Mouse (Mus musculus) heart, embryonic 16.5 days (tissue): ENCODE data around the gene Gm6096. TPM values are rescaled to one million over a fixed set of nuclear protein-coding genes. Genes with fewer than 3 reads are reported as not detected.
"Not testable (repeated sequence)": the region's sequence is repeated elsewhere in the genome, so short reads cannot be mapped to it uniquely, and the experiment has no call there.

Source experiments
- ATAC-seq: fragments of 200-750 bp; cut with Nextera tagmentation; replicated peaks from 2 replicates; pipeline ENCODE4 v1.8.0; 2017; ENCODE audit warnings: moderate number of reproducible peaks; ENCODE audit not compliant: insufficient read depth, low FRiP score; ENCODE audit errors: extremely low read depth
- H3K27ac ChIP-seq: fragments of 300-500 bp; sonication (generic); 2 replicates; pipeline ENCODE4 v1.5.1; 2014; ENCODE audit warnings: mild to moderate bottlenecking, low read length, control low read depth, moderate library complexity
- H3K27me3 ChIP-seq: fragments of 300-500 bp; sonication (generic); 2 replicates; pipeline ENCODE4 v1.6.1; 2014; ENCODE audit warnings: low read length, mixed read lengths; ENCODE audit not compliant: control insufficient read depth, insufficient read depth
- H3K36me3 ChIP-seq: fragments of 300-500 bp; sonication (generic); 2 replicates; pipeline ENCODE4 v1.6.1; 2014; ENCODE audit not compliant: control insufficient read depth, insufficient read depth
- H3K4me1 ChIP-seq: fragments of 300-500 bp; sonication (generic); 2 replicates; pipeline ENCODE4 v1.6.1; 2014; ENCODE audit warnings: low read length, mixed read lengths; ENCODE audit not compliant: control insufficient read depth, insufficient read depth
- H3K4me2 ChIP-seq: fragments of 300-500 bp; sonication (generic); 2 replicates; pipeline ENCODE4 v1.6.1; 2014; ENCODE audit warnings: low read depth, mild to moderate bottlenecking, control low read depth, low read length
- H3K4me3 ChIP-seq: fragments of 300-500 bp; sonication (generic); 2 replicates; pipeline ENCODE4 v1.5.1; 2014; ENCODE audit warnings: mild to moderate bottlenecking, control low read depth, low read length
- H3K9ac ChIP-seq: fragments of 300-500 bp; sonication (generic); 2 replicates; pipeline ENCODE4 v1.6.1; 2014; ENCODE audit warnings: low read length, control low read depth
- H3K9me3 ChIP-seq: fragments of 300-500 bp; sonication (generic); replicated peaks from 2 replicates; pipeline ENCODE4 v1.6.1; 2016; ENCODE audit warnings: low read length; ENCODE audit not compliant: control insufficient read depth
- WGBS: fragments of 180-500 bp; shearing (Covaris S2); extraction: QIAGEN DNeasy Blood & Tissue Kit; methylation state at CpG from one replicate; pipeline ENCODE4 v1.1.7; 2014; 5-methylcytosine and 5-hydroxymethylcytosine counted together
- polyA plus RNA-seq: library from polyadenylated mRNA; unstranded; fragments of >200 nt; fragmentation: Nextera tagmentation; extraction: Ambion mirVana; gene quantifications from 2 replicates; pipeline ENCODE4 v1.2.1, GENCODE M21; 2015

The Gm6096 gene
- 0.42 and 0.52 TPM in 2 replicates for polyA plus RNA-seq

DNA sequence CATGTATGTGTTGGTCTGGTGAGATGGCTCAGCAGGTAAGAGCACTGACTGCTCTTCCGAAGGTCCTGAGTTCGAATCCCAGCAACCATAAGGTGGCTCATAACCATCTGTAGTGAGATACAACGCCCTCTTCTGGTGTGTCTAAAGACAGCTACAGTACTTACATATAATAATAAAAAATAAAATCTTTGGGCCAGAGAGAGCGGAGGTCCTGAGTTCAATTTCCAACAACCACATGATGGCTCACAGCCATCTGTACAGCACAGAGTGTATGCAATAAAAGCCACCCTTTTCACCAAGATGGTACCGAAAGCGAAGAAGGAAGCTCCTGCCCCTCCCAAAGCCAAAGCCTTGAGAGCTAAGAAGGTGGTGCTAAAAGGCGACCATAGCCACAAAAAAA, at the start of gene Gm6096:
Gm6096 (plus strand) TSS at position 301 of the 400 bp plus-strand sequence.
- no peak within 1 kb of the TSS for H3K4me3 ChIP-seq
- no peak within 1 kb of the TSS for H3K9ac ChIP-seq
- H3K4me1 ChIP-seq: no peaks in the 10 kb centered on the region
- H3K27me3 ChIP-seq: no peaks in the 10 kb centered on the region
- H3K27ac ChIP-seq: no peak within 1 kb of the TSS
- no peak within 1 kb of the TSS for H3K4me2 ChIP-seq
- no peaks in the 10 kb centered on the region for H3K9me3 ChIP-seq
- ATAC-seq: no peak
- WGBS: 94% methylated on average over 7 of the region's 7 CpGs
- H3K36me3 ChIP-seq: peaks cover 30% of the 10 kb centered on the region

DNA sequence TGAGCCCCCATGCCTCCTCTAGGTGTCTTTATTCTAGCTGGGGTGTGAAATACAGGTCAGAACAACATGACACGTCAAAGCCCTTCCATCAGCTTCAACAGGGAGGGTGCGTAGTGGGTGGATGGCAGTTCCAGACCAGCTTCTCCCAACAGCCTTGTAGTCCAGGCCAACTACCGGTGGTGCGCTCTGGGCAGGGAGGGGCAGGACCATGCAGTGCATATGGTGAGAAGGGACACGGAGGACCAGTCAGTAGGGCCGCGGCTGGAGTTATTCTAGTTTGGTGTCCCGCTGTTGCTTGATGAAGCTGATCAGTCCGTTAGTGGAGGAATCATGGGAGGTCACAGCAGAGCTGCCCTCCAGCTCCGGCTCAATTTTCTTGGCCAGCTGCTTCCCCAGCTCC, 48.7 kb upstream of the Gm6096 start:
- H3K4me2 ChIP-seq, H3K27ac ChIP-seq, H3K9ac ChIP-seq, H3K9me3 ChIP-seq, H3K4me1 ChIP-seq, H3K27me3 ChIP-seq, ATAC-seq, H3K4me3 ChIP-seq: not testable (repeated sequence)
- 95% methylated on average over 9 of the region's 10 CpGs for WGBS
- peaks cover 66% of the 10 kb centered on the region for H3K36me3 ChIP-seq

DNA sequence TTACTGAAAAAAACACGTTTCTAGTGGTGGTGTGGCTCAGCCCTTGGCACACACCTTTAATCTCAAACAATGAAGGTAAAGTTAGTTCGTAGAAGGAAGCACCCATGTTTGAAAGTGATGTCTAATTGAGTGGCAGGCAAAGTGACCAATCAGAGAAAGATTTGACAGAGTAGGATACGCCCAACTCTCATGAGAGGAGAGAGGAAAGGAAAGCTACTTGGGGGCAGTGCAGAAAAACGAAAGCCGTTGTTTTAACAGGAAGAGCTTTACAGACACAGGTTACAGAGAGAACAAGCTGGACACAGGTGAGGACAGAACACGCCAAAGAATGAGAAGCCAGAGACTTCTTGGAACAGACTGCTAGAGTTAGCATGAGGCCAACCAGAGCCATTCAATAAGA, 44.5 kb upstream of the Gm6096 start:
- ATAC-seq: no peak

DNA sequence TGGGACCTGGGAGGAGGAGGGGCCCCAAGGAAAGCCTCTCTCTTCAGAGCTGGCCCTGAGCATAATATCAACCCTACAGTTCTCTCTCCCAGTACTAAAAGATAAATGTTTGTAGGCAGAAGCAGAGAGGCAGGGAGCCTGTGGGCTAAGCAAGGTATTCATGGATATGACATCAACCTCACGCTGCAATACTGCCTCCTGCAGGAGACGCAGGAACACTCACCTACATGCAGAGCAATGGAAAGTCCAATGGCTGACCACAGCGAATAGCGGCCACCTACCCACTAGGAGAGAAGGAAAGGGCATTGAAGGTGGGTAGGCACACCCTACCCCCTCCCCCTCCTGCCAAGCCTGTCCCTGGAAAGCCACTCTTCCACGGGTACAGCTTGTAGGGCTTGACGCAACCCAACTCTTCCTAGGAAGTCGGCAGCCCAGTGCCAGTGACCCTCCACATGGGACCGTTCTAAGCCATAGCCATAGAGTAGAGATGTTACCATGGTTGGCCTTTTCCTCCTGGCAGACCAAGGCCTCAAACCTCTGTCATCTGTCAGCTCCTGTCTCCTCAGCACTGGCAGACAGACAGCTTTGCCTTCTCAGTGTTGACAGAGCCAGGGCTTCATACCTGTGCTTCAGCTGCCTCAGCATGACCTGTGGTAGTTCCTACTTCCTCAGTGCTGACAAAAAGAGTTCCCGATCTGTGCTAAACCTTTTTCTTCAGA, 42.7 kb upstream of the Gm6096 start:
- H3K27ac ChIP-seq: no peak overlapping the region

More for the DNA sequence above, 44.5 kb upstream of the Gm6096 start:
- H3K4me3 ChIP-seq: no peak overlapping the region
- H3K36me3 ChIP-seq: peaks cover 96% of the 10 kb centered on the region
- H3K9me3 ChIP-seq: no peaks in the 10 kb centered on the region
- H3K4me2 ChIP-seq: no peak overlapping the region
- no peak overlapping the region for H3K9ac ChIP-seq
- H3K4me1 ChIP-seq: no peaks in the 10 kb centered on the region
- H3K27ac ChIP-seq: no peak overlapping the region
- H3K27me3 ChIP-seq: no peaks in the 10 kb centered on the region
- WGBS: 88% methylated on average over 6 of the region's 6 CpGs

DNA sequence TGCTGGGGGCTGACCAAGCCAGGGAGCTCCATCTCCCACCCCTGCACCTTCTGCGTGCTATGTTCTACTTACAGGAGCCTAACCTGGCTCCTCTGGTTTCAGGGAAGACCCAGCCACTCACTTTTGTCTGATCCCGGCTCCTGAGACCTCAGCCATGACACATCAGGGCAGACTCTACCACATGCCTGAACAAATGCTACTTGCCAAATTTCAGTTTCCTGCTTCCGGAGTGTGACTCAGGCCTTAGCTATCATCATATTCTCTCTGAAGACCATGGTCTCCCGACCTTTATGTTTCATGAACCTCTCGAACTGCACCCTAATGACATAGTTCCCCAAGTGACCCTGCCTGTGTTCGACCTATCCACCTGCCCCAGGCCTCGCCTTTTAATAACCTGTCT, 37.6 kb upstream of the Gm6096 start:
- Histone ChIP-seq H3K27me3 (no peaks in the 10 kb centered on the region), H3K36me3 (peaks cover 82% of the 10 kb centered on the region), H3K9ac (no peak overlapping the region), H3K9me3 (no peaks in the 10 kb centered on the region), H3K4me2 (no peak overlapping the region), H3K27ac (no peak overlapping the region), H3K4me1 (no peaks in the 10 kb centered on the region), H3K4me3 (no peak overlapping the region)
- ATAC-seq: no peak
- 82% methylated on average over 7 of the region's 7 CpGs for WGBS

More for the DNA sequence above, 42.7 kb upstream of the Gm6096 start:
- no peaks in the 10 kb centered on the region for H3K4me1 ChIP-seq
- H3K9ac ChIP-seq: no peak overlapping the region
- no peaks in the 10 kb centered on the region for H3K27me3 ChIP-seq
- peaks cover 96% of the 10 kb centered on the region for H3K36me3 ChIP-seq
- no peak overlapping the region for H3K4me3 ChIP-seq
- H3K4me2 ChIP-seq: no peak overlapping the region
- 83% methylated on average over 9 of the region's 9 CpGs for WGBS
- ATAC-seq: no peak
- no peaks in the 10 kb centered on the region for H3K9me3 ChIP-seq

DNA sequence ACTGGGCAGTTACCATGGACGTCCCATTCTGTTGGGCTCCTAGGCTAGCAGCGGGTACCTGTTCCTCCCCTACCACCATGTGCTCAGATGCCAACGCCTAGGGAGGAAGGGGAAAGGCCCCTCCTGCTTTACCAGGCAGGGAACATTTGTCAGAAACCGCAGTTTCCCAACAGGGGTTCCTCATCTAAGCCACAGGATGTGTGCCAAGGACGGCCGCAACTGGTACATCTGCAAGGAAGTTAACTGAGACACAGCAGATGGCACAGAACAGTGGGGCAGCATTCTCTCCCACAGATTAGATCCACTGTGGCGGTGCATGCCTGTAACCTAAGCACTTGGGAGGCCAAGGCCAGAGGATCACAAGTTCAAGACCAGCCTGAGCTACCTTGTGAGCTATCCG, 36.2 kb upstream of the Gm6096 start:
- WGBS: 92% methylated on average over 8 of the region's 8 CpGs
- H3K4me2 ChIP-seq: no peak overlapping the region
- no peaks in the 10 kb centered on the region for H3K4me1 ChIP-seq
- H3K27ac ChIP-seq: no peak overlapping the region
- ATAC-seq: no peak
- no peaks in the 10 kb centered on the region for H3K9me3 ChIP-seq
- H3K36me3 ChIP-seq: peaks cover 81% of the 10 kb centered on the region
- no peaks in the 10 kb centered on the region for H3K27me3 ChIP-seq
- H3K4me3 ChIP-seq: no peak overlapping the region
- H3K9ac ChIP-seq: no peak overlapping the region

DNA sequence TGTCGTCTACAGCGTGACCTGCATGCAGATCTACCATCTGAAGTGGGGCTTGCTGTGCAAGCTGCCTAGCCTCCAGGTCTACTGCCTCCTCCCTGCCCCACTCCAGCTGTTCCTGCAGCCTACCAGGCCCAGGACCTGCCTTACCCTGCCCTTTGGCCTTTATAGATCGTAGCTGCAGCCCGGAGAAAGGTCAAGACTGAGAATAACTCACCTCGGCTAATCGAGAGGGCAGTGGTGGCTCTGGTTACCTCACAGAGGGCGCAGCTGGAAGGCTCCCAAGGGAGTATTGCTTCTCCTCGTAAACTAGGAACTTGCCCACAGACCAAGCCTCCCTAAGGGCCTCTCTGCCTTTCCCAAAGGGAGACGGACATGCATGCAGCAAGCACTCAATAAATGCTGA, 35.4 kb upstream of the Gm6096 start:
- H3K9me3 ChIP-seq: no peaks in the 10 kb centered on the region
- H3K27me3 ChIP-seq: no peaks in the 10 kb centered on the region
- H3K4me1 ChIP-seq: no peaks in the 10 kb centered on the region
- H3K4me3 ChIP-seq: no peak overlapping the region
- ATAC-seq: no peak
- no peak overlapping the region for H3K4me2 ChIP-seq
- H3K27ac ChIP-seq: no peak overlapping the region
- no peak overlapping the region for H3K9ac ChIP-seq
- WGBS: 83% methylated on average over 9 of the region's 9 CpGs
- peaks cover 82% of the 10 kb centered on the region for H3K36me3 ChIP-seq

DNA sequence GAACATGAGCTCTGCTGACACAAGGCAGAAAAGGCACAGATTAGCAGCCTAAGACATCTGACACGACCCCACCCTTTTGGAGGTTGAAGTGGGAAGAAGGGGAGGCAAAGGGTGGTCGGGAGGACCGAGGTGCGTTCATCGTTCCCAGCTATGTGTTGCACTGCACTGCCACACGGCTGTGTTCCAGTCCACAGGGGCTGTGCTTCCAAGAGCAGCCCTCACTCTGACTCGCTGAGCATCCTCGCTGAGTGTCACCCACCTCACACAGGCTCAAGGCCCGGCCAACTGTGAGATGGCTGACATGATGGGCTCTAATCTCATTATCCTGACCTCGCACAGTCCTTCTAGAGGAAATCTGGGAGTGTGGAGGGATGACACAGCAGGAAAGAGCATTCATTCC, 34.4 kb upstream of the Gm6096 start:
- no peaks in the 10 kb centered on the region for H3K27me3 ChIP-seq
- no peaks in the 10 kb centered on the region for H3K4me1 ChIP-seq
- no peaks in the 10 kb centered on the region for H3K9me3 ChIP-seq
- no peak overlapping the region for H3K27ac ChIP-seq
- H3K4me3 ChIP-seq: no peak overlapping the region
- no peak for ATAC-seq
- no peak overlapping the region for H3K9ac ChIP-seq
- H3K36me3 ChIP-seq: peaks cover 79% of the 10 kb centered on the region
- WGBS: 86% methylated on average over 10 of the region's 10 CpGs
- H3K4me2 ChIP-seq: no peak overlapping the region

DNA sequence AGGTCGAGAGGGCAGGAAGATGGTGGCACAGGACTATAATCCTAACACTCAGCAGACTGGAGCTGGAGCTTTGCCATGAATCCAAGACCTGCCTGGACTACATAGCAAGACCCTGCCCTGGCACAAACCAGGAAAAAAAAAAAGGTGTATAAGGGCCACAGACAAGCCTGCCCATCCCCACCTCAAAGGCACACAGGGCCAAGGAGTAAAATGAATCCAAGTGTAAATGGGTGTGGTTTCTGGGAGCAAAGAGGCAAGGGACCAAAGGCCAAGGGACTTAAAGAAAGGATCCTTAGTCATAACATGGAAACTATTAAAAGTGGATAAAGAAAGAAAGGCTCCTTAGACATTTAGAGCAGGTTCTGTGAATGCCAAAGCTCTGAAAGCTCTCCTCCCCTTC, 32.3 kb upstream of the Gm6096 start:
- H3K4me1 ChIP-seq: no peaks in the 10 kb centered on the region
- H3K9me3 ChIP-seq: 0 out of 2 replicates have a peak, but pooled peaks cover 2% of the 10 kb centered on the region
- no peak overlapping the region for H3K4me3 ChIP-seq
- H3K4me2 ChIP-seq: no peak overlapping the region
- no peak overlapping the region for H3K27ac ChIP-seq
- H3K36me3 ChIP-seq: peaks cover 82% of the 10 kb centered on the region
- no peak for ATAC-seq
- 72% methylated on average over 1 of the region's 1 CpGs for WGBS
- H3K27me3 ChIP-seq: no peaks in the 10 kb centered on the region
- no peak overlapping the region for H3K9ac ChIP-seq
